Mouse (Mus musculus): Measurements from ENCODE around the gene Bmpr2.

Bmpr2 gene

GRCm38 (mm10) chr1:59897147-59897798 lies 134.1 kb downstream of the Bmpr2 start:
- DNase-seq (ENCODE audit: low read depth, low spot score) = no peak

- no peak for DNase-seq (ENCODE audit: low read depth, low spot score)
These were observed 136.5 kb downstream of the Bmpr2 start for GRCm38 (mm10) chr1:59899679-59900078.

GRCm38 (mm10) chr1:59901082-59901876 lies 138.1 kb downstream of the Bmpr2 start:
- no peak for DNase-seq (ENCODE audit: low read depth, low spot score)

GRCm38 (mm10) chr1:59902634-59903033 lies 139.4 kb downstream of the Bmpr2 start:
- no peak for DNase-seq (ENCODE audit: low read depth, low spot score)

GRCm38 (mm10) chr1:59904630-59905295 lies 141.6 kb downstream of the Bmpr2 start:
- DNase-seq (ENCODE audit: low read depth, low spot score) = no peak

GRCm38 (mm10) chr1:59905916-59906315 lies 142.7 kb downstream of the Bmpr2 start:
- DNase-seq (ENCODE audit: low read depth, low spot score) = no peak

GRCm38 (mm10) chr1:59906819-59907521 lies 143.8 kb downstream of the Bmpr2 start:
- no peak for DNase-seq (ENCODE audit: low read depth, low spot score)

- DNase-seq (ENCODE audit: low read depth, low spot score) = no peak
These were observed 144.5 kb downstream of the Bmpr2 start for GRCm38 (mm10) chr1:59907700-59908099.

- no peak for DNase-seq (ENCODE audit: low read depth, low spot score)
These were observed 147.7 kb downstream of the Bmpr2 start for GRCm38 (mm10) chr1:59910941-59911340.

GRCm38 (mm10) chr1:59912413-59913157 lies 149.4 kb downstream of the Bmpr2 start, which contains the start of gene Fam117b:
Gene Fam117b (plus strand): TSS chr1:59913006.
- DNase-seq (ENCODE audit: low read depth, low spot score) = peak; percentile 95

- DNase-seq (ENCODE audit: low read depth, low spot score) = no peak
These were observed 150.1 kb downstream of the Bmpr2 start for GRCm38 (mm10) chr1:59913195-59913868.

GRCm38 (mm10) chr1:59913869-59914225 lies 150.6 kb downstream of the Bmpr2 start:
- DNase-seq (ENCODE audit: low read depth, low spot score) = no peak

GRCm38 (mm10) chr1:59914799-59915198 lies 151.6 kb downstream of the Bmpr2 start:
- no peak for DNase-seq (ENCODE audit: low read depth, low spot score)

- DNase-seq (ENCODE audit: low read depth, low spot score) = no peak
These were observed 152.8 kb downstream of the Bmpr2 start for GRCm38 (mm10) chr1:59915843-59916610.

GRCm38 (mm10) chr1:59917401-59917800 lies 154.2 kb downstream of the Bmpr2 start:
- no peak for DNase-seq (ENCODE audit: low read depth, low spot score)

GRCm38 (mm10) chr1:59918075-59918474 lies 154.9 kb downstream of the Bmpr2 start:
- DNase-seq (ENCODE audit: low read depth, low spot score) = no peak

GRCm38 (mm10) chr1:59923201-59923600 lies 160.0 kb downstream of the Bmpr2 start:
- DNase-seq (ENCODE audit: low read depth, low spot score) = no peak

- DNase-seq (ENCODE audit: low read depth, low spot score) = no peak
These were observed 160.5 kb downstream of the Bmpr2 start for GRCm38 (mm10) chr1:59923673-59924072.

- no peak for DNase-seq (ENCODE audit: low read depth, low spot score)
These were observed 161.2 kb downstream of the Bmpr2 start for GRCm38 (mm10) chr1:59924411-59924810.

Measured in brain, embryonic 18.5 days (tissue).